Mouse (Mus musculus) pancreas, adult 10 weeks (tissue): ENCODE results near the gene Tbc1d10b. TPM values are rescaled to one million over a fixed set of nuclear protein-coding genes. Genes with fewer than 3 reads are reported as not detected.

Source experiments
- polyA plus RNA-seq: library from polyadenylated mRNA; stranded (reverse); fragments of 350-450 nt; fragmentation: Illumina TruSeq; extraction: RNeasy Lipid Tissue Mini Kit (QIAGEN cat#74804); gene quantifications from one replicate; pipeline ENCODE4 v1.2.3, GENCODE M21; 2015; ENCODE audit warnings: low read depth, low replicate concordance; ENCODE audit not compliant: insufficient read depth

The Tbc1d10b gene
- polyA plus RNA-seq = 7.0 TPM

DNA sequence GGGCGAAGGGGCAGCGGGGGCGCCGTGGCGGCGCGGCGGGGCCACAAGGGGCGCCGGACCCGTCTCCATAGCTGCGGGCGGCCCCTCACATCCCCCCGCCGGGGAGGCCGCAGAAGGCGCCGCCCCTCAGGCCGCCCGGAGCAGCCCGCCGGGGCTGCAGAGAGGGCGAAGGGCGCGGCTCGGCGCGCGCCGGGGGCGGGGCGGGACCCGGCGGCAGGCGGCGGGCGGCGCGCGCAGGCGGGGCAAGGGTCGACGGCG lies at the start of gene Tbc1d10b:
Tbc1d10b (minus strand) TSS at position 174 of the 258 bp plus-strand sequence.

DNA sequence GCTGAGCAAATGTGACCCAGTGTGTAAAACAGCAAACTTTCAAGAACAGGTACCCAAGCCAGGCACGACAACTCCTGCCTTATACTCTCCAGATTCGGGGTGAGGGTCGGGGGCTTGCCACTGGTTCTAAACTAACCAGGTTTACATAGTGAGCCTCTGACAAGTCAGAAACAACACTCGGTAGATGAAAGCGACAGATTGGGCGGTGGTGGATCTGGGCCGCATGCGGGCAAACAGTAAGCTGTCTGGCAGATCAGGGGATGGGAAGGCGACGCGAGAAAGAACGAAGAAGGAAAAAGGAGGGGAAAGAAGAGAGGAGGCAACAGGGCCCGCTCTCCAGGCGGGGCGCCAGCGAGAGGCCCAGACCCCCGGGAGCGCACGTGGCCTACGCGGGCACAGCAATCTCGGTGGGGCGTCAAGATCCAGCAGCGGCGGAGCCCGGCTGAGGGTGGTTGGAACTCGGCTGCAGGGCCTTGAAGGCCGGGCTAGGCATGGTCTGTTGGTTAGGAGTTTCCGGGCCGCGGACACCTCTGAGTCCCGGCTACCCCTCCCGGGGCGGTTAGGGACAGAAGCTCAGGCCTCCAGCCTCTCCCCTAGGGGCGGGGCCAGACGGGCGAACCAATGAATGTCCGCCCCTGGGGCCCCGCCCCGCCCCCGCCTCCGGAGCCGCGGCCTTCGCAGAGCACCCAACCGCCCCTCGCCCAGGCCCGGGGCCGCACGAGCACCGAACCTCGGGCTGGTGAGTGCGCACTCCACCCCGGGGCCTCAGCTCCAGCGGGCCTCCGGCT lies 35.8 kb upstream of the Tbc1d10b start, which contains the start of gene Zfp771:
Zfp771 (plus strand) TSS at position 405 of the 788 bp plus-strand sequence.

DNA sequence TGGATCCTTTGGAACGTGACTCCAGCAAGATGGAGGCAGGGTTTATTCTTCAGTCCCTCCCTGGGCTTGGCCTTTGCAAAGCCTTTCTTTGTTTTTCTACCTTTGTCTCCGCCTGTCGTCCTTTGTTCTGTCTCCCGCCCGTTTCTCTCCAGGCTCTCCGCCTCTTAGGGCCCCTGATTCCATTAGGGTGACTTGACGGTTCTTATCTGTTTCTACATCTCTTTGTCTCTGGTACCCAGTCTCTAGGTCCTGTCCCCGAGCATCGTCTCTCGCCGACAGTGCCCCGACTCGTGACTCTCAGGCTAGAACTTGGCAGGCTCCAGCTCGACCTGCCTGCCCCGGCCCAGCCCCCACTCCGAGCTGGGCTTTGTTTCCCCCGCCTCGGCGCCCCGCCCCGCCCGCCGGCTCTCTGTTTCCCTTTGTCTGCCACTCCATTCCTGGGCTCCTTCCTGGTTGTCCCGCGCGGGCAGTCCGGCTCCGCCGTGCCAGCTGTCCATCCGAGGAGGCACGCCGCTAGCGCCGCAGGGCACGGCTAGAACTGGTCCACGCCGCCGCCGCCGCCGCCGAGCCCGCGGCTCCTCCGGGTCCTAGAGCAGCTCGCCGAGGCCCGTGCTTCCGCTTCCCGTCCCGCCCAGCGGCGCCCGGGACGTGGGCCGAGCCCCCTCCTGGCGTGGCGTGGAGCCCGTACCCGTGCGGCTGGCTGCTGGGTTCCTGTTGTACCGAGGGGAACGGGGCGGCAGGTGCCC lies 24.5 kb upstream of the Tbc1d10b start, which contains the start of the genes Zfp553 and Sept1:
Zfp553 (plus strand) TSS at position 440 of the 746 bp plus-strand sequence.
Sept1 (minus strand) TSS at position 509 of the 746 bp plus-strand sequence.

DNA sequence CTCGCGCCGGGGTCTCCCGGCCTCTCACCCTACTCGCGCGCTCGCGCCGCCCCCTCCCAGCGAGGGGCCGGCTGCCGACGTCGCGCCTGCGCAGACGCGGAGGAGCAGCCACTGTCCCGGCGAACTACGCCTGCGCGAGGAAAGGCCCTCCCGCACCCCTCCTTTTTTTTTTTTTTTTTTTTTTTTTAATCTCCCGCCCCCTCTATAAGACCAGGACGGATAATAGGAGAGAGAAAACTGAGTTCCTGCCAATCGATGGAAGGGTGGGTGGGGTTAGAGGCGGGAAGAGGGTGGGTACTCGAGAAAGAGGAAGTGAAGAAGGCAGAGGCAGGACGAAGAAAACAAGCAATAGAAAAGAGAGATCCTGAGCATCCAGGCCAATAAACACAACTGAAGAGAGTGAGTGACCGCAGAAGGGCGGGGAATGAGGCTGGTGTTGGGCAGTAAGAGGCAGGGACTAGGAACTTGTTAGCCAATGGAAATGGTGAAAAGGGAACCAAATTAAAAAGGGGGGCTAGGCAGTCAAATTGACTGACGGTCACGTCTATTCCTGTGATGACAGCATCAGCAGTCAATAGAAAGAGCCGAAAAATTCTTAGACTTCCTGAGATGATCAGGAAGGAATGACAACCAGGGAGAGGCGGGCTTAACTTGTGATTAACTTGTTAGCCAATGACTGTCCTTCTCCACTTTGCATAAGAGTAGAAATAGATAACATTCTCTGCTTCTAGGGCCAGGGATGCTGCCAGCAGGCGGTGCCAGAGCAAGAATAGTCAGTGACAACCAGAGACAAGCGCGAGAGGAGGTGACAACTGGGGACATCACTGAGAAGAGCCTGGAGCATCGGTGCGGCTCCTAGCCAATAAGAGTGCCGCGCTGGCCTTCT lies 528 bp upstream of the Tbc1d10b start, which contains the start of gene Mylpf:
Mylpf (plus strand) TSS at position 338 of the 886 bp plus-strand sequence.

DNA sequence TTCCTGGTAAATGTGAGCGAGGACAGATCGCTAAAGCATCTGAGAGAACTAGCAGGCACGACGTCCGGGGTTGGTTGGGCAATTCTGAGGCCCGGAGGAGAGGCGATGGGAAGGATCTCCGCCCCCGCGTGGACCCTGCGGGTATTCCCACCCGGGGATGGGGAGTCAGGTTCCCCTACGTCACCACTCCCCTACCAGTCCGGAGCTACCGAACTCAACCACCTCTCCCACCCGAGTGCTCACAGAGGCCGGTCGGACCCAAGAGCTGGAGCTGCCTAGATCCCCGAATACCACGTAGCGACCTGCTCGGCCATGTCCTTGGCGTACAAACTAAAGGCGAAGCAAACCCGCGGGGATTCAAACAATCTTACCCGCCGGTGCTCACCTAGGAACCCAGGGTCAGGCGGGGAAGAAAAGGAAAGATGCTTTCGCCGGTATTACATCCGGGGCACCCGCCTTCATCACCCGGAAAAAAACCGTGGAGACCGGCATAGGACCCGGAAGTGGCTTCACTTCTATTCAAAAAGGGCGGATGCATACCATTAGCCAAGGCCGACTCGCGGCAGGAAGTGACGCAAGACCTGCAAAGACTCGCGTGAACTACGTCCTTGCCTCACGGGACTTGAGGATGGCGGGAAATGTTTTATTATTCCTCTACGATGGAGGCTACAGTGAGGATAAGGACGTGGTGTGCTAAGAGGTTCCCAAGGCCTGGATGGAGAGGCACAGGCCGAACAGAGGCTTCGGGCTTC lies 12.5 kb downstream of the Tbc1d10b start, which contains the start of gene Cd2bp2:
Cd2bp2 (minus strand) TSS at position 507 of the 752 bp plus-strand sequence.

Other genes with a start within 250 kb of the Tbc1d10b start
- 28.6 TPM for gene Cdipt, start 232.6 kb downstream of the Tbc1d10b start, polyA plus RNA-seq
- gene Cdiptos, start 232.4 kb downstream of the Tbc1d10b start, polyA plus RNA-seq = 1.6 TPM
- gene Mvp, start 193.8 kb downstream of the Tbc1d10b start, polyA plus RNA-seq = 10.7 TPM
- not detected for gene Pagr1b, start 192.0 kb downstream of the Tbc1d10b start, polyA plus RNA-seq
- 17.2 TPM for gene Pagr1a, start 191.1 kb downstream of the Tbc1d10b start, polyA plus RNA-seq
- 3.3 TPM for gene Gm42742, start 187.4 kb downstream of the Tbc1d10b start, polyA plus RNA-seq
- 0.76 TPM for gene Prrt2, start 187.3 kb downstream of the Tbc1d10b start, polyA plus RNA-seq
- 33.7 TPM for gene Maz, start 181.4 kb downstream of the Tbc1d10b start, polyA plus RNA-seq
- gene Kif22, start 166.0 kb downstream of the Tbc1d10b start, polyA plus RNA-seq = 0.39 TPM
- 25,813 TPM for gene Zg16, start 121.1 kb downstream of the Tbc1d10b start, polyA plus RNA-seq
- gene AI467606, start 117.1 kb downstream of the Tbc1d10b start, polyA plus RNA-seq = 2.4 TPM
- 0.54 TPM for gene Qprt, start 86.2 kb downstream of the Tbc1d10b start, polyA plus RNA-seq
- gene Spn, start 70.6 kb downstream of the Tbc1d10b start, polyA plus RNA-seq = 0.24 TPM
- gene Cd2bp2, start 12.4 kb downstream of the Tbc1d10b start, polyA plus RNA-seq = 10.8 TPM
- 1.5 TPM for gene Mylpf, start 422 bp upstream of the Tbc1d10b start, polyA plus RNA-seq
- gene Zfp553, start 24.6 kb upstream of the Tbc1d10b start, polyA plus RNA-seq = 2.2 TPM
- gene Sept1, start 24.7 kb upstream of the Tbc1d10b start, polyA plus RNA-seq = 2.8 TPM
- 8.5 TPM for gene Zfp771, start 35.8 kb upstream of the Tbc1d10b start, polyA plus RNA-seq
- gene Dctpp1, start 52.2 kb upstream of the Tbc1d10b start, polyA plus RNA-seq = 12.0 TPM
- gene Sephs2, start 65.6 kb upstream of the Tbc1d10b start, polyA plus RNA-seq = 21.0 TPM
- 0.55 TPM for gene Itgal, start 87.8 kb upstream of the Tbc1d10b start, polyA plus RNA-seq
- 4.1 TPM for gene Zfp768, start 137.1 kb upstream of the Tbc1d10b start, polyA plus RNA-seq
- gene Zfp747, start 167.6 kb upstream of the Tbc1d10b start, polyA plus RNA-seq = 1.6 TPM
- 0.54 TPM for gene 9130019O22Rik, start 178.7 kb upstream of the Tbc1d10b start, polyA plus RNA-seq
- gene E430018J23Rik, start 185.2 kb upstream of the Tbc1d10b start, polyA plus RNA-seq = 1.1 TPM
- 3.5 TPM for gene Zfp764, start 198.4 kb upstream of the Tbc1d10b start, polyA plus RNA-seq
- 6.0 TPM for gene Zfp688, start 213.6 kb upstream of the Tbc1d10b start, polyA plus RNA-seq
- gene Zfp689, start 240.7 kb upstream of the Tbc1d10b start, polyA plus RNA-seq = 1.1 TPM